Mouse (Mus musculus): Measurements from ENCODE around the gene Cdc34b.

- TF ChIP-seq E2F4 (IDR thresholded peaks at IDR 0.05; ENCODE audit: borderline replicate concordance, low read depth, low read length) (no peak), MAX (IDR thresholded peaks at IDR 0.05; ENCODE audit: low read length) (no peak), POLR2A (IDR thresholded peaks at IDR 0.05; ENCODE audit: control insufficient read depth in 1 of 2, insufficient read depth in 1 of 2, low read depth in 1 of 2, low read length in 2 of 2, poor library complexity in 1 of 2) (no peak), GATA1 (IDR thresholded peaks at IDR 0.05; ENCODE audit: low read depth, low read length) (no peak; the same call in 1 of the 2 replicates)
Measured at GRCm38 (mm10) chr11:94752946-94753713, 11.5 kb downstream of the Cdc34b start.

Measured in MEL (cell line).